Mouse (Mus musculus) stomach, adult 2 months (tissue): ENCODE measurements around the gene Cdc45. TPM values are rescaled to one million over a fixed set of nuclear protein-coding genes. Genes with fewer than 3 reads are reported as not detected.

Experiments
- polyA plus RNA-seq: library from polyadenylated mRNA; depleted of rRNA; stranded (reverse); fragments of >200 nt; gene quantifications from 2 replicates; pipeline ENCODE4 v1.2.3, GENCODE M21; 2012; rRNA removed

Gene Cdc45
- 2.9 and 3.3 TPM in 2 replicates for polyA plus RNA-seq

GRCm38 (mm10) chr16:18811468-18812384 lies at the start of gene Cdc45, which contains the start of gene Ufd1:
Gene Cdc45, minus strand, starts transcription at chr16:18811987.
Gene Ufd1, plus strand, starts transcription at chr16:18811779.

GRCm38 (mm10) chr16:18836468-18837208 lies 24.9 kb upstream of the Cdc45 start, which contains the start of the genes 2510002D24Rik and Gm28539:
Gene 2510002D24Rik, plus strand, starts transcription at chr16:18836578.
Gene Gm28539, plus strand, starts transcription at chr16:18836584.

GRCm38 (mm10) chr16:18776556-18777100 lies 35.2 kb downstream of the Cdc45 start, which contains the start of gene Cldn5:
Gene Cldn5, plus strand, starts transcription at chr16:18776847.

Other genes starting within 250 kb of the Cdc45 start
- 7.9 and 11.3 TPM in 2 replicates for gene Tbx1, start 221.3 kb downstream of the Cdc45 start, polyA plus RNA-seq
- 16.1 and 43.2 TPM in 2 replicates for gene Gp1bb, start 189.6 kb downstream of the Cdc45 start, polyA plus RNA-seq
- gene Gm49601, start 185.6 kb downstream of the Cdc45 start, polyA plus RNA-seq = 9.0 and 10.3 TPM in 2 replicates
- 16.4 and 21.1 TPM in 2 replicates for gene Sept5, start 182.0 kb downstream of the Cdc45 start, polyA plus RNA-seq
- 9.7 and 16.2 TPM in 2 replicates for gene Cldn5, start 35.1 kb downstream of the Cdc45 start, polyA plus RNA-seq
- 6.8 and 11.2 TPM in 2 replicates for gene Ufd1, start 208 bp downstream of the Cdc45 start, polyA plus RNA-seq
- 32.1 and 34.5 TPM in 2 replicates for gene 2510002D24Rik, start 24.6 kb upstream of the Cdc45 start, polyA plus RNA-seq
- 0.82 TPM in 1 of 2 replicates, not detected in the other for gene Gm28539, start 24.6 kb upstream of the Cdc45 start, polyA plus RNA-seq
- 3.9 and 6.1 TPM in 2 replicates for gene Mrpl40, start 64.9 kb upstream of the Cdc45 start, polyA plus RNA-seq
- 26.3 and 28.1 TPM in 2 replicates for gene Hira, start 65.0 kb upstream of the Cdc45 start, polyA plus RNA-seq